Mouse (Mus musculus) brain, embryonic 14.5 days (tissue): ENCODE measurements around the gene Rpl3l. TPM values are rescaled to one million over a fixed set of nuclear protein-coding genes. Genes with fewer than 3 reads are reported as not detected.

ENCODE experiments used
- DNase-seq: peaks from one replicate; pipeline ENCODE4 v3.0.0-alpha.2; 2011; ENCODE audit warnings: low read depth
- CTCF ChIP-seq: fragments of 200-500 bp; IDR thresholded peaks from 2 replicates; pipeline ENCODE4 v1.5.1; 2012; ENCODE audit warnings: inconsistent platforms, mild to moderate bottlenecking, moderate library complexity, borderline replicate concordance; ENCODE audit not compliant: insufficient read depth, insufficient read length; ENCODE audit errors: extremely low read depth
- POLR2A ChIP-seq: fragments of 200-500 bp; IDR thresholded peaks from 2 replicates; pipeline ENCODE4 v1.6.1; 2012; ENCODE audit warnings: mild to moderate bottlenecking, inconsistent platforms, borderline replicate concordance; ENCODE audit not compliant: poor library complexity, insufficient read depth, insufficient read length, severe bottlenecking; ENCODE audit errors: extremely low read depth
- polyA plus RNA-seq: library from polyadenylated mRNA; depleted of rRNA; stranded (reverse); fragments of >200 nt; gene quantifications from 2 replicates; pipeline ENCODE4 v1.2.3, GENCODE M21; 2012; rRNA removed

Rpl3l gene
- polyA plus RNA-seq: 0.05 and 0.08 TPM in 2 replicates

- TF ChIP-seq POLR2A (no peak), CTCF (no peak)
- DNase-seq: no peak
Observed at GRCm38 (mm10) chr17:24727618-24728017, at the start of gene Rpl3l. TSS of gene Rpl3l (plus strand) at chr17:24727820.

- no peak for TF ChIP-seq POLR2A
- TF ChIP-seq CTCF: no peak
- DNase-seq: peak; percentile 25
Observed at GRCm38 (mm10) chr17:24686514-24686913, 41.1 kb upstream of the Rpl3l start.

- TF ChIP-seq CTCF: no peak
- no peak for TF ChIP-seq POLR2A
- peak; percentile 30 for DNase-seq
Observed at GRCm38 (mm10) chr17:24687146-24687595, 40.4 kb upstream of the Rpl3l start.

- TF ChIP-seq CTCF (no peak), POLR2A (no peak)
Observed at GRCm38 (mm10) chr17:24687599-24687998, 40.0 kb upstream of the Rpl3l start.

GRCm38 (mm10) chr17:24689251-24690081 lies 38.2 kb upstream of the Rpl3l start, which contains the start of gene Syngr3:
TSS of gene Syngr3 (minus strand) at chr17:24689955.
- peak; percentile 68 for DNase-seq
- TF ChIP-seq CTCF: no peak
- TF ChIP-seq POLR2A: peak; percentile 38

More at GRCm38 (mm10) chr17:24687599-24687998, 40.0 kb upstream of the Rpl3l start:
- DNase-seq: no peak

GRCm38 (mm10) chr17:24692385-24692784 lies 35.2 kb upstream of the Rpl3l start:
- TF ChIP-seq POLR2A (no peak), CTCF (no peak)
- DNase-seq: no peak

GRCm38 (mm10) chr17:24695326-24696010 lies 32.2 kb upstream of the Rpl3l start:
- no peak for DNase-seq
- no peak for TF ChIP-seq CTCF

GRCm38 (mm10) chr17:24696011-24696697 lies 31.5 kb upstream of the Rpl3l start, which contains the start of the genes Gfer and Noxo1:
TSS of gene Gfer (minus strand) at chr17:24696156.
TSS of gene Noxo1 (plus strand) at chr17:24696234.
- DNase-seq: peak; percentile 93
- TF ChIP-seq CTCF (peak; percentile 34; the same call in 1 of the 2 replicates), POLR2A (peak; percentile 71)

GRCm38 (mm10) chr17:24697985-24698384 lies 29.6 kb upstream of the Rpl3l start:
- no peak for TF ChIP-seq CTCF
- TF ChIP-seq POLR2A: no peak
- DNase-seq: peak; percentile 22

- no peak for DNase-seq
Observed at GRCm38 (mm10) chr17:24698715-24699114, 28.9 kb upstream of the Rpl3l start.

GRCm38 (mm10) chr17:24699473-24699872 lies 28.1 kb upstream of the Rpl3l start:
- TF ChIP-seq CTCF (no peak), POLR2A (no peak)
- DNase-seq: no peak

More at GRCm38 (mm10) chr17:24698715-24699114, 28.9 kb upstream of the Rpl3l start:
- TF ChIP-seq POLR2A: no peak
- no peak for TF ChIP-seq CTCF
